Mouse (Mus musculus) natural killer cell, adult 2 months (primary cell): ENCODE measurements at regions not wholly inside any gene's neighbourhood (a gene's known extent, or its start where the extent isn't known, plus 50 kb on each side); places are given as distances from the start of the nearest gene placed in this dataset.
"Not testable (repeated sequence)": the region's sequence is repeated elsewhere in the genome, so short reads cannot be mapped to it uniquely, and the experiment has no call there.

Experiments used
- DNase-seq, 2 experiments: peaks; one replicate each; pipeline ENCODE4 v3.0.0; 2022; ENCODE audit warnings: low spot score in 2 of 2

GRCm38 (mm10) chr3:18488886-18489285 is 540.7 kb downstream of the Cypt12 start:
- no peak for DNase-seq

DNA sequence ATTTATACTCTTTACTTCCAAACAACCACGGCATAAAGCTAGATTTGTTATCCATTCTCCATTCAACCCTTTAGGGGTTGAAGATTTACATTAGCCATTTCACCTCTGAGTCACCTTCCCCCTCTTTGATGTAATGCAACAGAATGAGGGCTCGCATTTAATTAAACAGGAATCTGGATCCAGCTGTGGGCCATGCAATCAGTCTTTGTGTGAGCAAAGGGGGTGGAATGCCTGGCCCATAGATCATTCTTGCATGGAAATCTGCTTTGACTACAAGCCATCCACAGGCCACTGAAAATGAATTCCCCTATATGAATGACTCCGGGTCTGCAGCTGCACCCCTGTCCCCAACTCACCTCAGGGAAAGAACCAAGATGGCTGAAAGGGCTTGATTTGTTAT is 574.4 kb downstream of the Cypt12 start:
- DNase-seq, result no peak

DNA sequence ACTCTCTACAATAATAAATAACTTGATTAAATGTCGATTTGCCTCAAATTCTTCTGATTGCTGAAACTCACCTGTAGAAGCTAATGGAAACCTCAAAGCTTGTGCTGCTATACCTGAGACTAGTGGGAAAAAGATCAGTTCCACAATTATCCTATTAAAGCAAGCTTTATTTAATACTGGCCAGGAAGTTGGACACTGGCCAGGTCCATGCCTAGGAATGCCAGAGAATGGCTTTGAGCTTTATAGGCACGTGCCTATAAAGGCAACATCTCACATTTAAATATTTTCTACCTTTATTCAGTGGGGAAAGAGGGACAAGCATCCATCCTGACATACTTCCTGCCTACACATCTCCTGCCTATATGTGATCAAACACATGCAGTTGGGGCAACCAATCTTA is 575.8 kb downstream of the Cypt12 start:
- DNase-seq, result no peak

- DNase-seq, result no peak
Measured at GRCm38 (mm10) chr3:18557201-18557600, 609.0 kb downstream of the Cypt12 start.

DNA sequence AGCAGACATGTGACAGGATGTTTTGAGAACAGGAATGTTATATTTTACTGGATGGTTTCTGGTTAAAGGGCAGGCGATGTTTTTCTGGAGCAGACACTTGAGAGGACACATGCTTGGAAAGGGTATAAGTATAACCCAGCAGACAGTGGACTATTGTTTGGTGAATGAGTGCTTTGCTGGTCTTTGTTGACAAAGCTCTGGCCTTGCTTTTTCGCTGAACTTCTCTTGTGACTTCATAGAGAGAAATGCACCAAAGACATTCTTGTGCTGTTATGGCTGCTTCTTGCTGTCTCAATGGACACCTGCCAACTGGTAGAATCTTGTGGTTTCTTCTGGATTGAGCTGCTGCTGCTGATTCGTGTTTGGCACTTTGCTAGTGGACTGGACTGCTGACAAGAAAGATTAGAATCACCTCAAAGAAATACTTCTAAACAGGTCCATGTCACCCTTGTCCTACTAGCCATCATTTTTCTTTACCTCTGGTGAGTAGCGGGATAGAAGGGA is 612.1 kb downstream of the Cypt12 start:
- DNase-seq, result no peak

DNA sequence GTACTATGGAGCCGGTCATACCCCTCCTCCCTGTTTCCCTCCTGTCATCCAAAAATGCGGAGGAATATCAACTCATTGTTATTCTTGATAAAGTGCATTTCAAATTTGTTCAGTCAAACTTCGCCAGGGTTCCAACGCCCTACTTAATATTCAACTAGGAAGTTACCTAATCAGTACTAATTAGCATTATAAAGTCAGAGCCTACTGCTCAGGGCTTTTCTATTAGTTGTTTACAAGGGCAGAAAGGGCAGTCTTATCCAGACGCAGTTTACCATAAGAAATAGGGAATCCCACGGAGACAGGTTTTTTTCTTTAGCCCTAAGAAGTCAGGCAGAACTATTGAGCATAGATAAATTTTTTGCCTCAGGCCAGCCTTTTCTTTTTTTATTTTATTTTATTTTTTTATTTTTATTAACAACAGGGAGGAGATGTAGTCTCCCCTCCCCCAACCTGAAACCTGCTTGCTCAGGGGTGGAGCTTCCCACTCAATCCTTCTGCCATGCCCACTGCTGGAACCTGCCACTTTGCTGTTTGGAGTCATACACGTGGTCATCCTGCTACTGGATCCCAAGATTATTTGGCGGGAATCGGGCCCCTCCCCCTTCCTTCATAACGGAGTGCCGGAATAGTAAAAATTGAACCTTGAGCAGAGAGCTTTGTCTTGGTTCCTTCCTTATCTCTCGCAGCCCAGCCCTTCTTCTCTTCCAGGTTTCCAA is 632.9 kb downstream of the Cypt12 start:
- DNase-seq, result not testable (repeated sequence)

GRCm38 (mm10) chr3:18620608-18621007 is 672.4 kb downstream of the Cypt12 start:
- no peak for DNase-seq

- DNase-seq, result peak; percentile 50 to 75
Measured at GRCm38 (mm10) chr3:18623831-18624304, 675.7 kb downstream of the Cypt12 start.

DNA sequence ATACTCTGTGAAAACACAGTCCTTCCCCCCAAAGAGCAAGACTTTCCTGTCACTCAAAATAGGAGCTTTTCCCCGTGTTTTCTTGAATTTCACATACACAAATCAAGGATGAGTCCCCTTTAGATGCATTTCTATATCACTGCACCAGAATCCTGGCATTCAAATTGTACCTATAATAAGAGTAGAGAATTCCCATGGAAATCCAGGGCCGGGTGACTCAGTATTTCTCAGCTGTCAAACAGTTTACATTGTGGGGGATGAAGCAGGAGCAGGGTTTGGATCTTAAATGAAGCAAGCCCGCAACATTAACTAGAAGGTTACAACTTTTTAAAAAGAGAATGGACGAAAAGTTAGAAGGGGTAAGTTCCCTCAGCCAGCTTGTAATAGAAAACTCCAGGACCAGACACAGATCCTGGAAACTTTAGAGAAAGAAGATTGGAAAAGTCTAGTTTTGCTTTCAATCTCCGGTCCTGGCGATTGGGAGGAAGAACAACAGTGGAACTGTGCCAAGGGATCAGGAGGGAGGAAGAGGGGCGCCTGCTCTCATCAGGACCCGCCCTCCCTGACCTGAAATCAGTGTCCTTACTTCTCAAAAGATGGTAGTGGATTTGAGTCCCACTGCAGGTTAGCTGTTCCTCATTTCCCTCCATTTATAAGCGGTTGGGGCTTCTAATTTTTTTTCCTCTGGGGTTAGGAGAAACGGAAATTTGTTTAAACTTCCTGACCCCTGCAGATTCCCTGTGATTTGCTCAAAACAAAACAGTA is 676.4 kb downstream of the Cypt12 start:
- DNase-seq, result no peak

DNA sequence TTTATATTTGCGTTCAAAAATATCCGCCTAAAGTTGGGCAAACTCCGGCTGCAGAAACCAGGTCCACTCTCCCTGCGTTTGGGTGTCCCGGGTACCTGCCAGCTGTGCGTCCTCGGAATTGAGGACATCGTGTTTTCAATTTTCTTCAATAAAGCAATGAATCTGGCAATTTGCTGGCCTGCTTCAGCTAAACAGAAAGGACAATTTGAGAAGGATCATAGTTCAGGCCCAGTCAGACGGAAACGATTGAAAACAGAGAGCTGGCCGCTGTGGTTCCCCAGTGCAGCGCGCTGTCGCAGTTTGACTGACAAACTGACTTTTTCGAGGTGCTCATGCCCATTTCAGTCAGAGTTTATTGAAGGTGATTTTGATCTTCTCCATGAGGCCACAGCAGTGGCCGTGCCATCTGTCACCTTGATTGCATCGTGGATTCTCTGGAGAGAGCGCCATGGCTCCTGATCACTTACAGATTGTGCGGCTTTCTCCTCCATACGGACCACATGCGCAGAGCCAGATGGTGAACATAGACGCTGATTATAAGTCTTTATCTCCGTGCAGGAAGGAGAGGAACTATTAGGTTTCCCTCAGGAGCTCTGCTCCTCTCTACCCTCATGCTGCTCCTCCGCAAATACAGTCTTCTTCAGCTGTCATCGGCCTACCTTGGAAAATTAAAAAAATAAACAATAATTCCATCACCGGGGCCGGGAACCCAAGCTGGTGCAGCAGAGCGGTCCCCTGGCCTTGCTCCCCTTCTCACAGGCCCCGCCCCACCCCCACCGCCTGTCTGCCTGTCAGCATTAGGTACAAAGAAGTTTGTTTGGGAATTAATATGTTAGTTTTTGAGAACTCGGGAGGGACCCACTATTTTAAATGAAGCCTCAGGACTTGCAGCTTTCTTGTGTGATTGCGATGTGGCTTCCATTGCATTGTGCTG is 677.5 kb downstream of the Cypt12 start:
- no peak for DNase-seq

GRCm38 (mm10) chr3:18626375-18626774 is 678.2 kb downstream of the Cypt12 start:
- DNase-seq, result no peak

DNA sequence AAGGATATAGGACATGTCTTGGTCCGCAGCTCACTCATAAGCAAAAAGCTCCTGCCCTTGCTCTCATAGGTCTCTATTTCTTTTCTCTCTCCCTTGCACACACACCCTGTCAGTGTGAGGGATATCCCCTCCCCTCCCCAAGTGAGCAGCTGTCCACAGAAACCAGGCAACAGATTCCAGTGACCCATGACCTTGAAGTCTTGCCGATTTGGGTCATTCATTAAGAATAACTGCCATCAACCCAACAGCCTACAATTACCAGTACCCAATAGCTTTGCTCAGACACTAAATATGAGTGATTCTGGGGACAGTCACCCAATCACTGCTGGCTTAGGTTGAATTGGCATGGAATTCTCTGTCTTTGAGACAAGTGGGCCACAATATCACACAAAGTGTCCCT is 678.6 kb downstream of the Cypt12 start:
- no peak for DNase-seq

DNA sequence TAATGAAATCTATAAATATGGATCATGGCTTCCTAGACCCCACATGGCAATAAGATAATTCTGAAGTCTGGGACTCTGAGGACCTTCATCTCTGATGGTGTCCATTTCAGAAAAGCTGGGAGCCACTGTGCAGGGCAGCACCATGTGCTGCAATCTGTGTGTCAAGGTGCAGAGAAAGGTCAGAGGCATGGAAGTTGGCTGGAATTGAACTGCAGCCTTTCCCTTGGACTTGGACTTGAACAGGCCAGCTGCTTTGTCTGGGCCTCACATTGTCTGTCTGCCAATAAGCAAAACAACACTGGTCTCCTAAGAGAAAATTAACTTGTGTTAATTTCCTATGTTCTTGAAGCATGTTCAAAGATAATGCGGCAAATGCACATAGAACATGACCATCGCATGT is 681.0 kb downstream of the Cypt12 start:
- no peak for DNase-seq

DNA sequence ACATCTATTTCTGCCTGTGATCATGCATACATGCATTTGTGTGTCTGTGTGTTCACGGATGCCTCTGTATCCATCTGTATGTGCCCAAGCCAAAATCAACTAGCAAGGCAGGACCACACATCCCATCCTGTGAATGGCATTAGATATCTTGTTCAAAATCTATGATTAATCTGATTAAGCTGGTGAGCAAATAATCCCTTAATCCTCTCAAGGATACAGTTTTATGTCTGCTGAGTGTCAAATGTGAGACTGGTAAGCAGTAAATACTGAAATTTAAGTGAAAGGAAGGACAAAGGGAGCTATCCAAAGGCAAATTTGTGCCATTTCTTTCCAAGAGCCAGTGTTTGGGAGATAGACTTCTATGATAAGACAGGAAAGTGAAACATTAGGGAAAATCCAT is 683.4 kb downstream of the Cypt12 start:
- no peak for DNase-seq

- DNase-seq, result no peak
Measured at GRCm38 (mm10) chr3:18634855-18635254, 686.6 kb downstream of the Cypt12 start.

GRCm38 (mm10) chr3:18637553-18637952 is 689.3 kb downstream of the Cypt12 start:
- DNase-seq, result no peak

GRCm38 (mm10) chr3:18640286-18640685 is 692.1 kb downstream of the Cypt12 start:
- DNase-seq, result no peak

DNA sequence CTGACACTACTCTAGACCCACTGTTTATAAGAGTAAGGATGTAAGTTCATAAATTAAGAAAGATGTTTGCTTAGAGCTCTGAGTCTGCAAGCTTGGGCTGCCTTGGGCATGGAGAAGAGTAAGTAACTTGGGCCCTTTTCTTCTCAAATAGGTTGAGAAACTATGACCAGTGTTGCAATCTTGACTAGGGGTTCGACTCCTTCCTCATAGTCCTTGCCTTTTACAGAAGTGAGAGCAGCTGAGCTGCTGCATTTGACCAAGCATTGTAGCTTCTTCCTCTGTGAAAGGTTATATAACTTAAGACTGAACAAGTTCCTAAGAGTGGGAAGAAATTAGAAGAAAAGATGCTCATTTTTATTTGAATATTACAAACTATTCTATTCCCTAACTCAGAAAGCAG is 693.5 kb downstream of the Cypt12 start:
- no peak for DNase-seq

DNA sequence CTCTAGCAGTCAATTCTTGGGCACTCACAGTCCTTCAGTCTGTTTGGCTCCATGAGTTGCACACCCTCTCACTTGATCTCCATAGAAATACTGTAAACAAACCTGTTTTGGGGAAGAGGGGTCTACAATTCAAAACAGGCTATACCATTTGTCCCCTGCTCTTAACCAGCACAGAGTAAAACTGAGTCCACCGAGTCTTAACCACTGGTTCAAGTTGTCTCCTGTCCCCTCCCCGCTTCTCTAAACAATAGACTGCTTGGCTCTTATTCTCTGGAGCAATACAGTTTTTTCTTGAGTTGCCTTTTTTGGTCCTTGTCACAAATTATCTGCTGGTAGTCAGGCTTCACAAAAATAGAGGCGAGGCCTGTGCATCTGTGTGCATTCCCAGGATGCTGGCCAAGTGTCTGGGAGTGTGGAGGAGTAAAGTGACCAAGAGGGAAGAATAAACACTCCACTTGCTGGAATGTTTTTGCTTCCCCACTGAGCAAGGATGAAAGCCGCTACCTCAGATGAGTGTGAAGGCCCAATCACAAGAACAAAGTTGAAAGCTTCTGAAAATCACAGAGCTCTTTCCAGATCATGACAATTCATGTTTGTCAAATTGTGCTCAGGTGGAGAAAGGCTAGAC is 695.3 kb downstream of the Cypt12 start:
- DNase-seq, result no peak

DNA sequence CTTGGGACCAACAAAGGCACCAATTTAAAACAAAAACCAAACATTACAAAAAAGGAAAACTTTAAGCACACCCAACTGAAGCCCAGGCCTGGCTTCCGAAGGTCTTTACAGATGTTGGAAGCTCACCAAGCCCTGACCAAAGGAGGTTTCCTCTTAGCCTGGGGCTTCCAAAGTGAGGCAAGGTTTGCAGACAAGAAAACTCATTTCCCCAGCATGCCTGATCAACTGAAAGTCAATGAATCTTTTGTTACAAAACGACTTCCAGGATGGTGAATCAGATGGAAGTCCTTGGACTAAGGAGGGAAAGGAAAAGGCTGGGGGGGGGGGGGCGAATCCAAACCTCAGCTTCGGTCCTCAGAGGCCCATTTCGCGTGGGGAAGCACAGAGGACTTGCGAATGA is 697.3 kb downstream of the Cypt12 start:
- no peak for DNase-seq

GRCm38 (mm10) chr3:18645927-18646326 is 697.7 kb downstream of the Cypt12 start:
- no peak for DNase-seq
